Mouse (Mus musculus) embryonic fibroblast, embryonic 13.5 days (primary cell): ENCODE data around the gene Lyve1.
"Not testable (repeated sequence)": the region's sequence is repeated elsewhere in the genome, so short reads cannot be mapped to it uniquely, and the experiment has no call there.

ENCODE experiments used
- CTCF ChIP-seq: IDR thresholded peaks from 2 replicates; pipeline ENCODE4 v1.5.1; 2011; ENCODE audit warnings: mild to moderate bottlenecking, control low read depth, low read length, moderate library complexity, borderline replicate concordance; ENCODE audit not compliant: insufficient read depth
- POLR2A ChIP-seq: IDR thresholded peaks from 2 replicates; pipeline ENCODE4 v1.6.1; 2011; ENCODE audit warnings: low read depth, mild to moderate bottlenecking, control low read depth, low read length, moderate library complexity

DNA sequence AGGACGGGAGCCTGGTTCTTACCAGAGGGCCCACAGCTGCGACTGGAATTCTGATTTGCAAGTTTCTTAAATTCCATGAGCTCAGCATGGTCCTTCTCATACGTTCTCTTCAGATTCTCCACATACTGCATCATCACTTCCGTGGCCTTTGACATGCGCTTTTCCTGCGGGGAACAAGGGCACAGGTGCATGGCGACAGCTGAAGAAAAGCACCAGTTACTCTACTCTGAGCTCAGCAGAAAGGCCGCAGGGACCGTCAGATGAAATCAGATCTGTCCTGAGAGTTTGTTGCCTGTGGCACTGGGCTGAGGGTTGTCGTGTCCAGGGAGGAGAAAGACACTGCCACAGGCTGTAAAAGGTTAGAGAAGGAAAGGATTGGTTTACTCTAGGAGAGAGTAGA, 32.7 kb upstream of the Lyve1 start:
- TF ChIP-seq POLR2A, CTCF: not testable (repeated sequence)
